Mouse (Mus musculus) kidney, adult 9 months (tissue): ENCODE data around the gene Pknox2.

Source experiments
- DNase-seq: peaks from one replicate; pipeline ENCODE4 v3.0.0; 2022

The Pknox2 gene

GRCm38 (mm10) chr9:36976596-36977362 is 170.4 kb downstream of the Pknox2 start:
- DNase-seq: no peak

DNA sequence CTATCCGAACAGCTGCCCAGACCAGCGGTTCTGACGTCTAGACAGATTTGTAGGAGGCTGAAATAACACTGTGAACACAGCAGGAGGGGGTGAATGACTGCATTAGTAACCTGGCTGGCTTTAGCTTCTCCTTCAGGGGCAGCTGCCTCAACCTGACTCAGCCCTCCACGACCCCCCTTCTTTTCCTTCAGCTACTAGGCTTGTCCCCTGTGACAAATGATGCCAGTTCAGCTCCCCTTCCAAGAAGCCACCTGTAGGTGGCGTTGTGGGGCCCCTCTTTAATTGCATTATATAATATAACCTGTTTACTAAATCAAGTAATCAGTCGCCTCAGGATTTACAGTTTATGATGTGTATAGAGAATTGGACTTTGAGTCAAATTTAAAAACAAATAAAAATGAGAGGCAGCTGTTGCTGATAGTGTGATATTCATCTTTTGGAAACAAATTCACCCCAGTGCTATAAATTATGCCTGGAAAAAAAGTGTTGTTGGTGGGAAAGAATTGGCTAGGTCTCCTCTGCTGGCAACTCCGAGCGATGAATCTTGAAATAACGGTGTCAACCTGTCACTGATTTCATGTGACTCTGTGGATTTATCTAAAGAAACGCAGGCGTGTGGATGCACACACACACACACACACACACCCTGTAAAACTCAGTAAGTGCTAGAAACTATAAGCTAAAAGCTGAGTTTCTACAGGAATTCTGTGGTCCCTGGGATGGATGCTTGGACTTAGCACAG is 173.6 kb downstream of the Pknox2 start:
- DNase-seq: peak; percentile 13

DNA sequence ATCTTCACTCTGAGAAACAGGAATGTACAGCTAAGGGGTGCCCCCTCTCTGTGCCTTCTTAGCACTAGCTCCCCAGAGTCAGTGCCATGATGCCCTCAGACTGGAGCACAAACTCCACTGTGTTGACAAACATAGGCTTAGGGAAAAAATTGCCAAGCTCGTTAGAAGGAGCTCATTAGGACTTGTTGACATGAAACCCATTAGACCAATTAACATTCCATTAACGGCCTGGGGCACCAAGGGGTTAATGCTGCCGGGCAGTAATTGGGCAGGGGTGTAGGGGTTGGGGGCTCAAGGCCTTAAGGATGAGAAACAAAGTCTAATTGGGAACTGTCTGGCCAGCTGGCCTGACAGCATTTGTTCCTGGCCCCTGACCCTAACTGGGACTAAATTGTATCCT is 175.1 kb downstream of the Pknox2 start:
- DNase-seq: no peak

GRCm38 (mm10) chr9:36971066-36971465 is 176.1 kb downstream of the Pknox2 start:
- DNase-seq: no peak

- DNase-seq: peak; percentile 86
Observed at GRCm38 (mm10) chr9:36970651-36971050, 176.6 kb downstream of the Pknox2 start.

DNA sequence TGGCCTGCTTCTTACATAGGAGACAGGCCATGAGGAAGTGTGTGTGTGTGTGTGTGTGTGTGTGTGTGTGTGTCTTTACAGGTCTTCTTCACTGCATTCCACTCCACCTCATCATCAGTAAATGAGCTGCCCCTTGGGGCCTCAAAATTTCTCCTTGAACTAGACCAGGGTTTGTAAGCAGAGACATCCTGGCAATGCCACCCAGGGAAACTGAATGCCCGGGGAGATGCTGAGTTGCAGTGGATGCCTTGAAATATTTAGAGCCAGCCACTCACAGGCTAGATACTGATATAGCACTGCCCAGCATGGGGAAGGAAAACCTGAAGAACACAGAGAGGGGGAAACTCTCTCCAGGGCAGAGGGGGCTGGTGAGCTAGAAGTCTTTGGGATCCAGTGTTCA is 178.1 kb downstream of the Pknox2 start:
- DNase-seq: no peak

DNA sequence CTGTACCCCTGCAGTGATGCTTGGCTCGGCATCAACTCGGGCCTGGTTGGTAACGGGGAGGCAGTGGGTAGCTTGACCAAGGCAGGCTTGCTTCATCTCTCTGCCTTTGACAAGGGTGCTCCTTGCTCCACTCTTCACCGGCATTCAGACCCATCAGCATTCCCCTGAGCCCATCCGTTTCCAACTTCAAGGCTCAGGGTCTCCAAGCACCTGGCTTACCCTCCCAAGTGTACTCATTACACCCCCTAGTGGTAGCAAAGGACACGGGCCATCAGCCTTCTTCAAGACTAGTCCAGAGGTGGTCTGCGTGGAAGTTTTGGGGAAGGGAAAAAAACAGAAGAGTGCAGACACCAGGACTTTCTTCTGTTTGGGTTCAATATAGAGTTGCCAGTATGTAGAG is 178.5 kb downstream of the Pknox2 start:
- peak; percentile 29 for DNase-seq

GRCm38 (mm10) chr9:36968236-36968635 is 179.0 kb downstream of the Pknox2 start:
- no peak for DNase-seq

GRCm38 (mm10) chr9:36965720-36966119 is 181.5 kb downstream of the Pknox2 start:
- DNase-seq: peak; percentile 23

GRCm38 (mm10) chr9:36964230-36964629 is 183.0 kb downstream of the Pknox2 start:
- DNase-seq: no peak

DNA sequence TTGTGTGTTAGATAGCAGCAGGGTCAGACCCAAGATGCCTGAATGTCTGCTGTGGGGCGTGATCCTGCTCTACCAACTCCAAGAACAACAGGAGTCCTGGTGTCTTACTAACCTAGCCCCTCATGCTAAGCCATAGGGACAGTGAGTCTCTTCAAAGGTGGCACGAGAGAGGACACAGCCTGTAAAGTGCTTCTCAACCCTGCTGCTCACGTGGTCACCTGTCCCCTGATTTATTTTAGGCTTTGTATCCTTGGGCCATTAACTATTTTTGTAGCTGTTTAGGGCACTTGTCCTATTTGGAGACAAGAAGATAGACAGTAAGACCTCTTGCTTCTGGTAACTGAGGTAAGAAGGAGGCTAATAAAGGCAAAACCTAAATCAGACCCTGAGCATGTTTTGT is 183.7 kb downstream of the Pknox2 start:
- no peak for DNase-seq

DNA sequence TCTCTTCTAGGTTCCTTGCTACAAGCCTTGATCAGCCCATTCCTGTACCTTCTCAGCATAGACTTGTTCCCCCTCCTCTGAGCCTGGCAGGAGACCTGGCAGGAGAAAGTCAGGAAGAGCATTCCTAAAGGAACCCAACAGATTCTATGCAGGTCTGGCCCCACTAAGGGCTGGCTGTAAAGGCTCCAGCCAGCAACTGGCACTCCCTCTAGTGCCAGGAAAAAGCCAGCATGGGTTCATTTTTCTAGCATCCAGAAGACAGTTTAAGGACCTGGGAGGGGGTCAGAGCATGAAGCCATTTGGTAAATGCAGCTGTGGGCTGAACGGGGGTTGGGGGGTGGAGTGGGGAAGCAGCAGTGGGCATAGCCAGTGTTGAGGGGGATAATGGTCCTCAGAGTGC is 185.3 kb downstream of the Pknox2 start:
- DNase-seq: no peak

GRCm38 (mm10) chr9:36961153-36961552 is 186.1 kb downstream of the Pknox2 start:
- no peak for DNase-seq

DNA sequence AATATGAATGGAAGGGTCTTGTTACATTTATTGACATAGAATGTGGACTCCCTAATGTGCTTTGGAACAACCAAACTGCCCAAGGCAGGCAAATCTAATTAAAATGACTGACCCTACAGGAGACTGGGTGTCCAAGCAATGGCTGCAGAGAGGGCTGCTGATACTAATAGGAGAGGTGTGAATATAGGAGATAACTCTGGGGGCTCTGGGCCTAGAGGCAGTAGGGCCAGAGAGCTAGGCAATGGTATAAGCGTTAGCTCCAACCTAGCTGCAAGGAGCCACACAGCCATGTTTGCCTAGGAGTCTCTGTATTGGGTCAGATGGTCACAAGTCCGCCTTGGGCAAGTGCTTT is 196.1 kb downstream of the Pknox2 start:
- DNase-seq: no peak

DNA sequence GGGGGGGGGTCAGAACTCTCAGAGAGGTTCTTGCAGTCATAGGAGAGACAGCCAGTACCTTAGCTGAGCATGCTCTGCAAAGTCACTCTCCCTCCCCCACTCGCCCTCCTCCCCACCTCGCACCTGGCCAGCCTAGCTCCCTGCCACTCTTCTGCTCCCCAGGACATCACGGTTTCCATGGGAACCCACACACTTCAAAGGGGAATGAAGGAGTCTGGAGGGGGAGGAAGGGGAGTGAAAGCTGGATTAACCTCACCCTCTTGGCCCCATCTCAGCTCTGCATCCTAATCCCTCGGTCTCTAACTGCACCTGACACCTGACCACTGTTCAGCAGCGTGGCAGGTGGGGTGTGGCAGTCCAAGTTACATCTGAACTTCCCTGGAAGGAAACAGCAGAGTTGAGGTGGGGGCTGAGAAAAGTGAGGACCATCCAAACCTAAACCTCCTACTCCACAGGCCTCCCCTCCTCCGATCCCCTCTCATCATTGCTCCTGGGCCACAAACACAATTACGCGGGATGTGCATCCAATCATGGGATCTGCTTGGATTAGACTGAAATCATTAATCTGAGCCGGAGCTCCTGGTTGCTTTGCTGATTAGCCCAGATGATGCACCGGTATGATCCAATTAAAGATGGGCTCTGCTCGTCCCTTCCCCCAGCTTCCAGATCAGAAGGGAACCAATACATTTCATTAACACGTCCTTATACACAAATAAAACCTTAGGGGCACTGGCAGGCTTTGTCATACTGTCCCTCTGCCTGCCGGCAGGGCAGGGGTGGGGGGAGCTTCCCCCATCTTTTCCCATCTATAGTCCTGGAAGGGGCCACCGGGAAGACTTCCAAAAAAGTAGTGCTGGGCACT is 196.7 kb downstream of the Pknox2 start:
- DNase-seq: no peak

DNA sequence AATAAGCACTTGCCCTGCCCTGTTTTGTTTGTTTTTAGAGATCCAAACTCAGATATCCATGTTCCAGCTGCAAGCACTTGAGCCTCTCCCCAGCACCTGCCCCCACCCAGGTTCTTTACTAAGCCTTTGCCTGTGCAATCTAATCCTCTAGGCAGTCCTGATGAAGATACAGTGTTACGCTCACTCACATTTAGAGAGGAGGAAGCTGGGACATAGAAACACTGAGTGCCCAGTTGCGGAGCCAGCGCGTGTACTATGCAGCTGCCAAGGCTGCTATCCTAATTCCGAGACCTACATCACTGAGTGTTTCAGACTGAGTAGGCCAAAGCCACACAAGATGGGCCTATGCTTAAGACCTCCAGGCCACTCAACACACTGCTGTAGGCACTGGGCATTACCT is 199.0 kb downstream of the Pknox2 start:
- no peak for DNase-seq

GRCm38 (mm10) chr9:36947056-36947694 is 200.0 kb downstream of the Pknox2 start:
- DNase-seq: no peak

GRCm38 (mm10) chr9:36944843-36945242 is 202.4 kb downstream of the Pknox2 start:
- DNase-seq: no peak

- no peak for DNase-seq
Observed at GRCm38 (mm10) chr9:36942561-36942960, 204.6 kb downstream of the Pknox2 start.

DNA sequence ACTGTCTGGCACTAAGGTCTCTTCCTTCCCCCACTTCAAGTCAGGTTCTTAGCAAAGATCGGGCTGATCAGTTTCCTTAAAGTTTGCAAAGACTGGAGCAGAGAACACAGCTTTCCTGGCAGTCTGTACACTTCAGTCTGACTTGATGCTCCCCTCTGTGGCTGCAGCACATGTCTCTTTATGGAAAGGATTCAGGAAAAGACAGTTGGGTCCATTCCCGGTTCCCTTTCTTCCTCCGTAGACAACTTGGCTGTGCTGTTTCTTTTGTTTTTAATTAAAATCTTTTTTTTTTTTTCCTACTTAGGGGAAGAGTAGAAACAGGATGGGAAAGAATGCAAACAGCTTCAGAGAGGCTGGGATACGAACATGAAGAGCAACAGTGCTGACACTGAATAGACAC is 205.1 kb downstream of the Pknox2 start:
- DNase-seq: no peak

- no peak for DNase-seq
Observed at GRCm38 (mm10) chr9:36941565-36941964, 205.6 kb downstream of the Pknox2 start.

DNA sequence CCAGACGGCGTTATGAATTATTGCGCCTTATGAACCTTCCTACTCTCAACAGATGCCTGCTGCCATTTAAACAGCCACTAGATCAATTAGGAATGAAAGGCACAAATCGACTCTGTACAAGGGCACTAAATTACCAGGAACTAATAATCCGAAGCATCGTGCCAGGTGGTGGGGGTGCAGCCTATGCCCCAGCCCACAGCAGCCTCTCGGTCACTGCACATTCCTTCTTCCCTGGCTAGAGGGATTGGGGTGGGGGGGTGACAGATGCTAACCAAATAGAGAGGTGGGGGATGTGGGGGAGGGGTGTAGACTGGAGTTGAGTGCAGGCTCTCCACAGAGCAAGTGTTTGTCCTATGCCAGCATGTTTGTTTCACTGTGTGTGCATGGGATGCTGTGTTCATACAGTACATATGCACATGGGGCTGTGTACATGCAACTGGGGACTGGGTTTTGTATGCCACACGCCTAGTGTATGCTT is 208.6 kb downstream of the Pknox2 start:
- DNase-seq: no peak
